Mouse (Mus musculus): ENCODE data around the gene Ddi2.

Ddi2 gene

DNA sequence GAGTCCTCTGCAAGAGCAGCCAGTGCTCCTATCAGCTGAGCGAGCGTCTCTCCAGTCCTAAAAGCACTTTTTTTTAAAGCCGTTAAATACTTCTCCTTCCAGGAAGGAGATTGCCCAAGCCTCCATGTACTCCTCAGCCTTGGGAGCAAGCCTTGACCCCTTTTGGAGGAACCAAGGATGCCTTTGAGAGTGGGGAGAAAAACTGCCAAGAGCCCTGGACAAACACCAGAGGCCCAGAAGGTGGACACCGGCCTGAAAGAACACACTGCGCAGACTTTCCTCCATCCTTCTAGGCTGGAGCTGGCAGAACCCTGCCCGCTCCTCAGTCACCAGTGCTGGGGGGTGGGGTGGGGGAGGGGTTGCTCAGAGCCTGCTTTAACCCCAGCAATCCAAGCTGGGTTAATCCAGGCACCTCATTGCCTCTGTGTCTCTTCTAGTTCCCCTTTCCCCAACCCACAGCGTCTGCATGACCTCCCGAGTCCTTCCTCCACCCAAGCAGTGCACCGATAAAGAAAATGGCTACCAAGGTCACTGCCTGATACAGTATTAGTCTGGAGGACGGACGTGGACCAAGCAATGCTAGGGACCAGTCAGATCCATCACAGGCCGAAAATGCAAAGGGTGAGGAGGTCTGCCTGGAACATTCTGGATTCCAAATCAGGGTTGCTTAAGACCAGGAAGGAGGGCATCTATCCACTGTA, 67.2 kb downstream of the Ddi2 start:
- DNase-seq (ENCODE audit: low spot score in 2 of 2) = no peak

- no peak for DNase-seq (ENCODE audit: low spot score in 2 of 2)
Measured at GRCm38 (mm10) chr4:141654509-141654908, 68.7 kb downstream of the Ddi2 start.

GRCm38 (mm10) chr4:141653813-141654212, 69.4 kb downstream of the Ddi2 start:
- DNase-seq (ENCODE audit: low spot score in 2 of 2) = no peak

DNA sequence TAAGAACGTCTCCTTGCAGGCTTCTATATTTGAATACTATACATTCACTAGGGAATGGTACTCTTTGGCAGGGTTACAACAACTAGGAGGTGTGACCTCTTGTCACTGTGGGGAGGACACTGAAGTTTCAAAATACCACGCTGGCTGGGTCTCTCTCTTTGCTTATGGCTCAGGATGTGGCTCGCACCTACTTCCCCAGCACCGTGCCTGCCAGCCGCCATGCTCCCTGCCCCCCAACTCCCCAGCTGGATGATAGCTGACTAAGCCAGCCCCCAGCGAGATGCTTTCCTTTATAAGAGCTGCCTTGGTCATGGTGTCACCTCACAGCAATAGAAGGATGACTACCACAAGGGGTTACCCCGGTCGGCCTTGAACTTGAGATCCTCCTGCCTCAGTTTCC, 70.2 kb downstream of the Ddi2 start:
- no peak for DNase-seq (ENCODE audit: low spot score in 2 of 2)

GRCm38 (mm10) chr4:141651944-141652343, 71.3 kb downstream of the Ddi2 start:
- DNase-seq (ENCODE audit: low spot score in 2 of 2) = no peak

GRCm38 (mm10) chr4:141651286-141651685, 71.9 kb downstream of the Ddi2 start:
- no peak for DNase-seq (ENCODE audit: low spot score in 2 of 2)

DNA sequence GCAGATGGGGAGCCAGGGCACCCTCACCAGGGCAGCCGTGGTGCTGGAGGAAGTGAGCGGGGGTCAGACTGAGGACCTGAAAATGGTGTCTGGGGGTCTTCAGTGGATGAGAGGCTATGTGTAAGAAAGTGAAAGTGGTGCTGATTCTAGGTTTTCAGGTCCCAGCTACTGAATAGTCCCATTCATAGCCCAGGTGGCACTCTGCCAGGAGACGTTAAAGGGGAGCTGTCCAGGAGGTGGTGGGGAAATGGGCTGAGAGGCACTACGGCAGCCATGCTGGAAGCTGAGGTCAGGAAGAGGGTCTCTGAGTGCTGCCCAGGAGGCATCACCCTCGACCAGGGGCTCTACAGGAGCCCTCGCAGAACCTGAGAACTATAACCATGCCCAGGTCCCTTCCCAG, 74.0 kb downstream of the Ddi2 start:
- DNase-seq (ENCODE audit: low spot score in 2 of 2) = no peak

GRCm38 (mm10) chr4:141648262-141648661, 75.0 kb downstream of the Ddi2 start:
- DNase-seq (ENCODE audit: low spot score in 2 of 2) = no peak

DNA sequence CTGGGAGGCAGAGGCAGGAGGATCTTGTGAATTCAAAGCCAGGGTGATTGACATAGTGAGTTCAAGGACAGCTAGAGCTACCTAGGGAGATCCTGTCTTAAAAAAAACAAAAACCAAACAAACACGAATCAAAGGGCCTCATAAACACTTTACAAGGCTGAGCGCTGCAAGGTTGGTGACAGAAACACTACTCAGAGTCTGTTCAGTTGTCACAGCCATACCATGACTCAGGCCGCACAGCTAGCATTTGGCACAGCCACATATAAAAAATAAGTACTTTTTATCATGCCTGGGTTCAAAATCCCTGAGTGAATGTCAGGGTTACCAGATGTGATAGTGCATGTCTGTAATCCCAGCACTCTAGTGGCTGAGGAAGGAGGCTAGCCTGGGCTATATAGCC, 76.0 kb downstream of the Ddi2 start:
- no peak for DNase-seq (ENCODE audit: low spot score in 2 of 2)

DNA sequence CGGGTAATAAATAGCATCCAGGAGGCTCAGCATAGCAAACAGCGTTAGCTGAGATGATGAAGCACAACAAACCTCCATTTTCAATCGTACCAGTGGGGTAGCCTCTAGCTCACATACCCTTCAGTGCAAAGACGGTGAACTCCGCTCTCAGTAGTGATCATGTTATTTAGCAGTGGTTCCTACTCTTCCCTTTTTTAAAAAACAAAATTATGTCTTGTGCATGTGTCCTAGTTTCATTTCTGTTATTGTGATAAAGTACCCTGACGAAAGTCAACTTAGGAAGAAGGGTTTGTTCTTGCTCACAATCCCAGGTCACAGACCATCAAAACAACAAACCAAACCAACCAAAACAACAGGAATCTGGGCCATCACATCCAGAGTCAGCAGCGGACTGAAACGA, 77.2 kb downstream of the Ddi2 start:
- no peak for DNase-seq (ENCODE audit: low spot score in 2 of 2)

GRCm38 (mm10) chr4:141643118-141643855, 79.9 kb downstream of the Ddi2 start:
- DNase-seq (ENCODE audit: low spot score in 2 of 2) = no peak

DNA sequence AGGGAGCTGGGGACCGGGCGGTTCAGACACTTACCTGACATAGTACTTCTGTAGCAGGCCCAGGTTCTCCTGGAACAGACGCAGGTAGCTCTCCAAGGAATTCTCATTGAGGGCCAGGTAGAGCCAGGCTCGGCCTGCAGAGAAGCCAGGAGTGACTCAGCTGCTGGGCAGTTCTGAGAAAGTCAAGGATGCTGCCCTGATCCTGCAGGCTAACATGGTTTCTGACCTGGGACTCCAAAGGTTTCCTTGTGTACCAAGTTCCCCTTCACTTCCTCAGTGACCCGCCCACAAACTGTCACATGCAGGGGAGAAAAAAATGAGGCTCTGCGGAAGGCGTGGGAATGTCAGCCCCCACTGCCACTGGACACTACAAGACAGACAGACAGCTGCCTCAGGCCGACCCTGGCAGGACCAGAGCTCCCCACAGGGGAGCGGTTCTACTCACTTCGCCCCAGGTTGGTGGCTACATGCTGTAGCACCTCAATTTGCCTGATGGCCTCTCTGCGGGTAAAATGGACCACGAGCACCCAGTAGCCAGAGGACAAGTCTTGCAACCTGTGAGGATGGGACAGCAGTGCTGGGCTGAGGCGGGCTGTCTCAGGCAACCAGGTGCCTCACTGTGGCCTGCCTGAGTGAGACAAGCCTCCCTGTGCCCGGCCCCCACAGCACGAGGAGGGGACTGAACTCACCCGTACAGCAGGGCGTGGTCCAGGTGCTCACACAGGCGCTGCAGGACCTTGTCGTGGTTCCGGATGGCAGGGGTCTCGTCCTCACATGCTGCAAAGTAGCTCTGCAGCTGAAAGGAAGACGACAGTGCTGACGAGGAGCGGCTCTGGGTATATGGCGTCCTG, 81.0 kb downstream of the Ddi2 start:
- no peak for DNase-seq (ENCODE audit: low spot score in 2 of 2)

DNA sequence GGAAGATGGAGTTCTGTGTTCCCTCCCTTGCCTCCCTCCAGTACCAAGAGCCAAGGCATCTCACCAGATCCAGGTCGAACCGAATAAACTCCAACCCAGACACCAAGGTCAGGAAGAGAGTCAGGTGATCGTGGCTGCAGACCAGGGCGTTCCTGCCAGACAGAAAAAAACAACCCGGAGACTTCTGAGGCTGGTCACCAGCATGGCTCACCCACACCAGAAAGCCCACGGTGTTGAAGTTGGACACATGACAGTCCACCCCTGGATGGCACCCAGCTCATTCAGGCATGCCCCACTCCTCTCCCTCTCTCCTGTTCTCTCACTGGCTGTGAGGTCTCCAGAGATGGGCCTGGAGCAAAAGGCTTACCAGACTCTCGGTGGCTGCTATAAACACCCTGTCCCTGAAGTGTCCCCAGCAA, 81.9 kb downstream of the Ddi2 start:
- no peak for DNase-seq (ENCODE audit: low spot score in 2 of 2)

GRCm38 (mm10) chr4:141639474-141639873, 83.7 kb downstream of the Ddi2 start:
- no peak for DNase-seq (ENCODE audit: low spot score in 2 of 2)

GRCm38 (mm10) chr4:141636693-141637092, 86.5 kb downstream of the Ddi2 start:
- no peak for DNase-seq (ENCODE audit: low spot score in 2 of 2)

DNA sequence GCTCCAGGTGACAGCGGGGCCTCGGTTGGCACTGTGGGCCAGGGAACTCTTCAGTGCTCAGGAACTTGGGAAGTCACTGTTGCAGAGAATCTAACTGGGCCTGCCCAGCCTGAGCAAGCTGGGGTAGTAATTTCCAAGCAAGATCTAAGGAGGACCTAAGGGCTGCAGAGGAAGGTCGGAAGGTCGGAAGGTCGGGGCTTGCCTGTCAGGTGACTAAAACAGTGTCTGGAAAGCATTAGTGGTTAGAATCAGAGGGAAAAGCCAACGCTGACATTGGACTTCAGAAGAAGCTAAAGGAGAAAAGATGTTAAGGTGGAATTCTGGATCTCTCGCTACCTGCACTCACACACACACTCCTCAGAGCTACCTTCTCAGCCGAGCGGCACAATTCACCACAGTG, 87.2 kb downstream of the Ddi2 start:
- no peak for DNase-seq (ENCODE audit: low spot score in 2 of 2)

GRCm38 (mm10) chr4:141632111-141632873, 90.9 kb downstream of the Ddi2 start:
- no peak for DNase-seq (ENCODE audit: low spot score in 2 of 2)

DNA sequence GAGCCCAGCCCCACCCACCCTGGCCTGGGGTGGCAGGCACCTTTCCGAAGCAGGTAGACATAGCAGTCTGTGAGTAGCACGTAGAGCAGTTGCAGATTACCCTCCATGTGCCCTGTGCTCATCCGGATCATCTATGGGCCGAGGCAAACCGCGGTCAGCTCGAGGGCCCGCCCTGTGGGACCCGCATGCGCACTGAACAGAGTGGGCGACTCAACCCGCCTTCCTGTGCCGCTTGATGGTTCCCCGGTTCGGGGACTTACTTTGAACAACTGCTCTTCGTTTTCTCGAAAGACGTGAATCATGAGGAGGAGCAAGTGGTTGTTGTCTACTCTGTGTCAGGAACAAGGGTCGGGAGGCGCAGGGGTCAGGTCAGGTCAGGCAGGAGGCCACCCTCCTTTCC, 92.0 kb downstream of the Ddi2 start:
- DNase-seq (ENCODE audit: low spot score in 2 of 2) = no peak

GRCm38 (mm10) chr4:141630021-141630420, 93.2 kb downstream of the Ddi2 start:
- no peak for DNase-seq (ENCODE audit: low spot score in 2 of 2)

DNA sequence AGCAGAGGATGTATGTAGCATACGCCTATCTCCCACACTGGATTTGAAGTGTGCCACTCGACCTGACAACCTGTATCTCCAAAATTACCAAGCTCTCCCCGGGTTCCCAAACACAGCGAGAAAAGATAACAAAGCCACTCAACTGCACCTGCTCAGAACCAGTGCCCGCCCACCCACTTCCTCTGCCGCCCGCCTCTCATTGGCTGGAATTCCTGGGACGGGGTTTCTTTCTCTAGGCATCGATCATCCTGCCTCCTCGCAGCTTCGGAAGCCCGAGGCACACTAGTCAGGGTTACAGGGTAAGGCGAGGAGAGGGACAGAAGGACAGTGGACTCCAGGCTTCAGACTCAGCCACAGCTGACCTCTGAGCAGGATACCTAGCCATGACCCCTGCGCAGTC, 94.6 kb downstream of the Ddi2 start:
- no peak for DNase-seq (ENCODE audit: low spot score in 2 of 2)
